ENCODE assay signal across 22 mouse cellular contexts in genomic region chr11:93948887-93949567, GRCm38 (mm10).
"Had no signal": no experiment of that assay in that cellular context is flagged by ENCODE, and none has a peak within 500 bp of the region (broad histone marks: within the 10 kb centered on the region; RNA-seq: fewer than 3 reads in every experiment).

No protein-coding gene starts in this region.

- H3K4me3 ChIP-seq: limb, embryonic 13.5 days; liver, embryonic 12.5 days; liver, embryonic 15.5 days; lung, embryonic 15.5 days; megakaryocyte, embryonic 14.5 days; midbrain, embryonic 10.5 days; midbrain, embryonic 13.5 days had no signal

- H3K9ac ChIP-seq: limb, embryonic 13.5 days; liver, embryonic 12.5 days; liver, embryonic 15.5 days; lung, embryonic 15.5 days; midbrain, embryonic 13.5 days had no signal

- H3K4me2 ChIP-seq: limb, embryonic 13.5 days; liver, embryonic 12.5 days; liver, embryonic 15.5 days; lung, embryonic 15.5 days; midbrain, embryonic 13.5 days had no signal

- H3K27ac ChIP-seq: limb, embryonic 13.5 days; liver, embryonic 12.5 days; liver, embryonic 15.5 days; lung, embryonic 15.5 days; midbrain, embryonic 10.5 days; midbrain, embryonic 13.5 days had no signal

- ATAC-seq: liver, embryonic 12.5 days; midbrain, embryonic 13.5 days; midbrain, embryonic 16.5 days had no signal

- DNase-seq: kidney, adult 18-20 months; kidney, adult 9 months; kidney, postnatal 10 days; kidney, postnatal 36 days; layer of hippocampus, postnatal 36 days; left cerebral cortex, postnatal 4 days; liver; lung, adult 18-20 months; lung, postnatal 10 days; lung, postnatal 36 days; right cerebral cortex, adult 18-20 months; right cerebral cortex, postnatal 14 days; right cerebral cortex, postnatal 4 days; thymus, postnatal 25 days had no signal

- H3K27me3 ChIP-seq: limb, embryonic 13.5 days; liver, embryonic 12.5 days; liver, embryonic 15.5 days; lung, embryonic 15.5 days; megakaryocyte, embryonic 14.5 days; midbrain, embryonic 13.5 days had no signal

- H3K9me3 ChIP-seq: limb, embryonic 13.5 days; liver, embryonic 12.5 days; liver, embryonic 15.5 days; lung, embryonic 15.5 days; megakaryocyte, embryonic 14.5 days; midbrain, embryonic 10.5 days; midbrain, embryonic 13.5 days had no signal
